Mouse (Mus musculus): ENCODE data around the gene Runx2. TPM values are rescaled to one million over a fixed set of nuclear protein-coding genes. Genes with fewer than 3 reads are reported as not detected.

The Runx2 gene
- polyA plus RNA-seq (2012; ENCODE audit: low replicate concordance) = 6.0 and 7.1 TPM in 2 replicates

GRCm38 (mm10) chr17:44814508-44815175 is at the start of gene Runx2:
TSS of gene Runx2 (minus strand) at chr17:44814797.

GRCm38 (mm10) chr17:44776738-44777270 is 37.8 kb downstream of the Runx2 start, which contains the start of gene Supt3:
TSS of gene Supt3 (plus strand) at chr17:44777152.

Other genes starting within 250 kb of the Runx2 start
- gene Supt3, start 37.6 kb downstream of the Runx2 start, polyA plus RNA-seq (2012; ENCODE audit: low replicate concordance) = 5.6 and 11.0 TPM in 2 replicates